Mouse (Mus musculus): ENCODE results near the gene Irak3. TPM values are rescaled to one million over a fixed set of nuclear protein-coding genes. Genes with fewer than 3 reads are reported as not detected.

Irak3 gene
- total RNA-seq, 1 experiment = 19.8 TPM

DNA sequence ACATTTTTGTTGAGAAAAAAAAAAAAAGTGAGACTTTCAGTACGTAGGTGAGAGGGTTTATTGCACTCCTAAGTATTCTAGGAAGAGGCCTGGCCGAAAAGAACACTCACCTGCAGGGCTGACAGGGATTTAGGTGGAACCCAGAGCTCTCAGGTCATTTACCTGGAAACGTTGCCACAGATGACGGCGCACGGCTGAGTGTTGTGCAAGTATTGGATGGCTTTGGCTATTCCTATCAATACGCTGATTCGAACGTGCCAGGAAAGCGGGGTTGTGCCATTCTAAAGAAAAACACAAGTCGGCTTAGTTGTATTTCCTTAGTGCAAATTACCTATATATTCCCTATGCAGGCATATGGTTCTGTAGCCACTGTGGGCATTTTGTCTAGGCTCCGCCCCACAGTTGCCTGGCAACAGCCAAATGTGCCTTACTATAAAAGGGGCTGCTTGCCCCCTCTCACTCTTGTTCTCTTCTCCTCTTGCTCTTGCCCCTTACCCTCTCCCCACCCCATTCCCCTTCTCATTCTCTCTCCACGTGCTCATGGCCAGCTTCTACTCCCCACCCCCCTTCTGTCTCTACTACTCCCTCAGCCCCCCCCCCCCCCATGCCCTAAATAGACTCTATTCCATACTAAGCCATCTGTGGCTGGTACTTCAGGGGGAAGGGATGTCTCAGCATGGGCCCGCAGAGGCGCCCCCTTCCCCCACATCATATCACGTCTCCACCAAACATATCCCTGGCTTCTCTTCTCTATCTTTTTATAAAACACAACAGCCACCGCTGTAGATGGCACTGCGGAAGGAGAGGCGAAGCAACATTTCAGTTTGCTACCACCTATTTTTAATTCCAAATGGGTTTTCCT, 36.8 kb downstream of the Irak3 start:
- Histone ChIP-seq H3K4me1 (ENCODE audit: control insufficient read depth in 2 of 2, insufficient read depth in 2 of 2, low read length in 2 of 2, poor library complexity in 1 of 2) (peaks cover 1 to 18% of the 10 kb centered on the region in 2 experiments; a peak in 3 of 4 replicates), H3K27ac (ENCODE audit: insufficient read depth, low read depth, low read length, poor library complexity, severe bottlenecking) (peak overlapping the region; percentile 70; the same call in 1 of the 2 replicates), H3K9me3 (ENCODE audit: control insufficient read depth, insufficient read depth, low read depth, low read length) (no peaks in the 10 kb centered on the region), H3K9ac (ENCODE audit: insufficient read depth, low read depth, low read length, poor library complexity, severe bottlenecking) (peak overlapping the region; percentile 67; the same call in 1 of the 2 replicates), H3K4me3 (ENCODE audit: insufficient read depth in 1 of 2, low read depth in 1 of 2, low read length in 2 of 2, poor library complexity in 1 of 2, severe bottlenecking in 1 of 2) (peak overlapping the region in 1 of 2 experiments; percentile 60; a peak in 1 of 4 replicates), H3K36me3 (ENCODE audit: control insufficient read depth, insufficient read depth, low read length, poor library complexity, severe bottlenecking) (no peaks in the 10 kb centered on the region)
- DNase-seq (ENCODE audit: low read depth, low spot score) = no peak
- no peak for TF ChIP-seq HCFC1 (IDR thresholded peaks at IDR 0.05; ENCODE audit: borderline replicate concordance, insufficient read depth, low read length)
- in situ Hi-C loops (cut with MboI; ENCODE audit: low sequenced_read_pairs in 2 of 2, unreplicated experiment in 2 of 2) = no loop called here

DNA sequence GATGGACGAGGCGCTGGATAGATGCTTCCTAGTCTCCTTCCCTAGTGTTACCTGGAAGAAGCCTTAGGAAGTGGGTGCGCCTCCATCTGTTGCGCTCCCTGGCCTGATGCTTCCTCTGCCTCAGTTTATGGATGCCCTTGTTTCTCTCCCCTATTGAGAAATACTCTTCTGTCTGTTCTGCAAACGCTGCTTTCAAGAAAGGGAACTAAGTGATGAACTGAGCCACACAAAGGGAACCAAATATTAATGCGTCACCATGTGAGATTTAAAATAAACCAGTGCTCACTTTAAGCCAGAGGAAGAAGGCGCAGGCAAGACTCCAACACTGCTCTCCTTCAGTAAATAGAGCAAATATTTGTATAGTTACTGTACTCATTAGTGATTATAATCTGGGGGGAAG, 38.4 kb downstream of the Irak3 start:
- in situ Hi-C loops (cut with MboI; ENCODE audit: low sequenced_read_pairs in 2 of 2, unreplicated experiment in 2 of 2) = no loop called here
- Histone ChIP-seq H3K4me3 (ENCODE audit: insufficient read depth in 1 of 2, low read depth in 1 of 2, low read length in 2 of 2, poor library complexity in 1 of 2, severe bottlenecking in 1 of 2) (no peak overlapping the region), H3K9ac (ENCODE audit: insufficient read depth, low read depth, low read length, poor library complexity, severe bottlenecking) (peak overlapping the region; percentile 5; the same call in 1 of the 2 replicates), H3K27ac (ENCODE audit: insufficient read depth, low read depth, low read length, poor library complexity, severe bottlenecking) (peak overlapping the region; percentile 27; the same call in 1 of the 2 replicates), H3K9me3 (ENCODE audit: control insufficient read depth, insufficient read depth, low read depth, low read length) (no peaks in the 10 kb centered on the region), H3K36me3 (ENCODE audit: control insufficient read depth, insufficient read depth, low read length, poor library complexity, severe bottlenecking) (no peaks in the 10 kb centered on the region), H3K4me1 (ENCODE audit: control insufficient read depth in 2 of 2, insufficient read depth in 2 of 2, low read length in 2 of 2, poor library complexity in 1 of 2) (peaks cover 1 to 18% of the 10 kb centered on the region in 2 experiments; a peak in 3 of 4 replicates)
- DNase-seq (ENCODE audit: low read depth, low spot score) = no peak
- TF ChIP-seq HCFC1 (IDR thresholded peaks at IDR 0.05; ENCODE audit: borderline replicate concordance, insufficient read depth, low read length) (no peak), MAFK (IDR thresholded peaks at IDR 0.05; ENCODE audit: insufficient read depth, low read depth, low read length) (no peak), CHD2 (IDR thresholded peaks at IDR 0.05; ENCODE audit: low read depth, low read length) (no peak), ZC3H11A (IDR thresholded peaks at IDR 0.05; ENCODE audit: borderline replicate concordance, low read depth, low read length) (no peak), ZNF384 (IDR thresholded peaks at IDR 0.05; ENCODE audit: low read depth, low read length) (no peak)

DNA sequence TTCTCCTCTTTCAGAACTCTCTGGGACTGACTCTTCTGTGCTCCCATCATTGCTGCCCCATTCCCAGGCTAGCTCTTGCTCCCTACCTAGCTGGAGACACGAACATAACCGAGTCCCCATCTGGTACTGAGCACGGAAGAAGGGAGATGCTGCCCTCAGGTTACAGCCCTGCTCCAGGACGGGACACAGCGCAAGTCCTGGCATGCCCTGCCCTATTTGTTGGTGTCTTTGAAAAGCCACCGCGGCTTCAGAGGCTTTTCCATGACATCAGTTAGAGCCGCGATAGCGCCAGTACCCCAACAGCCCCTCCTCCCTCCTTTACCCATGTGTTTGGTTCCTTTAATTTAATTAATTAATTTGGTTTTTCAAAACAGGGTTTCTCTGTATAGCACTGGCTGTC, 39.1 kb downstream of the Irak3 start:
- no peak for TF ChIP-seq MAFK (IDR thresholded peaks at IDR 0.05; ENCODE audit: insufficient read depth, low read depth, low read length)
- TF ChIP-seq ZC3H11A (IDR thresholded peaks at IDR 0.05; ENCODE audit: borderline replicate concordance, low read depth, low read length) = no peak
- TF ChIP-seq HCFC1 (IDR thresholded peaks at IDR 0.05; ENCODE audit: borderline replicate concordance, insufficient read depth, low read length) = no peak
- TF ChIP-seq CHD2 (IDR thresholded peaks at IDR 0.05; ENCODE audit: low read depth, low read length) = no peak
- no peak for TF ChIP-seq ZNF384 (IDR thresholded peaks at IDR 0.05; ENCODE audit: low read depth, low read length)
- no peak for DNase-seq (ENCODE audit: low read depth, low spot score)
- in situ Hi-C loops (cut with MboI; ENCODE audit: low sequenced_read_pairs in 2 of 2, unreplicated experiment in 2 of 2) = no loop called here
- Histone ChIP-seq H3K27ac (ENCODE audit: insufficient read depth, low read depth, low read length, poor library complexity, severe bottlenecking) (peak overlapping the region; percentile 10; the same call in 1 of the 2 replicates), H3K9ac (ENCODE audit: insufficient read depth, low read depth, low read length, poor library complexity, severe bottlenecking) (peak overlapping the region; percentile 4; the same call in 1 of the 2 replicates), H3K36me3 (ENCODE audit: control insufficient read depth, insufficient read depth, low read length, poor library complexity, severe bottlenecking) (no peaks in the 10 kb centered on the region), H3K4me1 (ENCODE audit: control insufficient read depth in 2 of 2, insufficient read depth in 2 of 2, low read length in 2 of 2, poor library complexity in 1 of 2) (peaks cover 1 to 18% of the 10 kb centered on the region in 2 experiments; a peak in 3 of 4 replicates), H3K4me3 (ENCODE audit: insufficient read depth in 1 of 2, low read depth in 1 of 2, low read length in 2 of 2, poor library complexity in 1 of 2, severe bottlenecking in 1 of 2) (peak overlapping the region; percentile 2 to 30; a peak in 3 of 4 replicates), H3K9me3 (ENCODE audit: control insufficient read depth, insufficient read depth, low read depth, low read length) (no peaks in the 10 kb centered on the region)

DNA sequence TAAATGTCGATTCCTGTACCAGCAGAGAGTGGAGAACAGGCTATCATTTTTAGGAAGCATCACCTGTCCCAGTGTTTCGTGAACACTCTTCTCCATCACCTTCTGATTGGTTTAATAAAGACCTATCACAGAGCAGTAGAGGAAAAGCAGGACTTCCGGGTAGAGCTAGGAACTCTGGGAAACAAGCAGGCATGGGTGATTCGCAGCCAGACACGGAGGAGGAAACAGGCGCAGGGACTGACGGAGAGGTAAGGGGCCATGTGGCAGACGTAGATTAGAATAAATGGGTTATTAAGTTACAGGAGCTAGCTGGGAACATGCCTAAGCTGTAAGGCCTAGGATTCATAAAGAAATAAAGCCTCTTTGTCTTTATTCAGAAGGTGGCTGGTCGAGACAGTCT, 41.4 kb downstream of the Irak3 start:
- Histone ChIP-seq H3K4me3 (ENCODE audit: insufficient read depth in 1 of 2, low read depth in 1 of 2, low read length in 2 of 2, poor library complexity in 1 of 2, severe bottlenecking in 1 of 2) (peak overlapping the region; percentile 18; a peak in 2 of 4 replicates), H3K36me3 (ENCODE audit: control insufficient read depth, insufficient read depth, low read length, poor library complexity, severe bottlenecking) (no peaks in the 10 kb centered on the region), H3K4me1 (ENCODE audit: control insufficient read depth in 2 of 2, insufficient read depth in 2 of 2, low read length in 2 of 2, poor library complexity in 1 of 2) (peaks cover 0 to 10% of the 10 kb centered on the region in 2 experiments; a peak in 3 of 4 replicates), H3K27ac (ENCODE audit: insufficient read depth, low read depth, low read length, poor library complexity, severe bottlenecking) (no peak overlapping the region), H3K9me3 (ENCODE audit: control insufficient read depth, insufficient read depth, low read depth, low read length) (no peaks in the 10 kb centered on the region), H3K9ac (ENCODE audit: insufficient read depth, low read depth, low read length, poor library complexity, severe bottlenecking) (peak overlapping the region; percentile 18; the same call in 1 of the 2 replicates)
- DNase-seq (ENCODE audit: low read depth, low spot score) = no peak
- in situ Hi-C loops (cut with MboI; ENCODE audit: low sequenced_read_pairs in 2 of 2, unreplicated experiment in 2 of 2) = no loop called here
- TF ChIP-seq HCFC1 (IDR thresholded peaks at IDR 0.05; ENCODE audit: borderline replicate concordance, insufficient read depth, low read length) (no peak), ZNF384 (IDR thresholded peaks at IDR 0.05; ENCODE audit: low read depth, low read length) (no peak), ZC3H11A (IDR thresholded peaks at IDR 0.05; ENCODE audit: borderline replicate concordance, low read depth, low read length) (no peak), MAFK (IDR thresholded peaks at IDR 0.05; ENCODE audit: insufficient read depth, low read depth, low read length) (no peak), CHD2 (IDR thresholded peaks at IDR 0.05; ENCODE audit: low read depth, low read length) (no peak)
